Mouse (Mus musculus) limb, embryonic 13.5 days (tissue): ENCODE data around the gene Phlpp1. TPM values are rescaled to one million over a fixed set of nuclear protein-coding genes. Genes with fewer than 3 reads are reported as not detected.

Source experiments
- ATAC-seq: fragments of 200-750 bp; cut with Nextera tagmentation; 2 replicates; pipeline ENCODE4 v1.8.0; 2017; ENCODE audit warnings: low read depth, moderate number of reproducible peaks, moderate TSS enrichment; ENCODE audit not compliant: low FRiP score
- H3K27ac ChIP-seq: fragments of 300-500 bp; sonication (generic); 2 replicates; pipeline ENCODE4 v1.5.1; 2015; ENCODE audit warnings: inconsistent platforms, mild to moderate bottlenecking, moderate library complexity
- H3K27me3 ChIP-seq: fragments of 300-500 bp; sonication (generic); 2 replicates; pipeline ENCODE4 v1.6.1; 2015; ENCODE audit warnings: mild to moderate bottlenecking, inconsistent platforms
- H3K36me3 ChIP-seq: fragments of 300-500 bp; sonication (generic); 2 replicates; pipeline ENCODE4 v1.6.1; 2015; ENCODE audit warnings: inconsistent platforms, mild to moderate bottlenecking, moderate library complexity
- H3K4me1 ChIP-seq: fragments of 300-500 bp; sonication (generic); 2 replicates; pipeline ENCODE4 v1.6.1; 2015; ENCODE audit warnings: inconsistent platforms
- H3K4me2 ChIP-seq: fragments of 300-500 bp; sonication (generic); replicated peaks from 2 replicates; pipeline ENCODE4 v1.6.1; 2015; ENCODE audit warnings: inconsistent platforms, mild to moderate bottlenecking, moderate library complexity
- H3K4me3 ChIP-seq: fragments of 300-500 bp; sonication (generic); 2 replicates; pipeline ENCODE4 v1.5.1; 2015; ENCODE audit warnings: moderate library complexity, mild to moderate bottlenecking, inconsistent platforms
- H3K9ac ChIP-seq: fragments of 300-500 bp; sonication (generic); 2 replicates; pipeline ENCODE4 v1.6.1; 2015; ENCODE audit warnings: mild to moderate bottlenecking, inconsistent platforms
- H3K9me3 ChIP-seq: fragments of 300-500 bp; sonication (generic); 2 replicates; pipeline ENCODE4 v1.6.1; 2016; ENCODE audit warnings: inconsistent platforms
- WGBS: fragments of 180-500 bp; shearing (Covaris S2); methylation state at CpG from one replicate; pipeline ENCODE4 v1.1.7; 2015; 5-methylcytosine and 5-hydroxymethylcytosine counted together
- polyA plus RNA-seq: library from polyadenylated mRNA; unstranded; fragments of >200 nt; fragmentation: Nextera tagmentation; extraction: Ambion mirVana; gene quantifications from 2 replicates; pipeline ENCODE4 v1.2.1, GENCODE M21; 2015

Gene Phlpp1
- polyA plus RNA-seq, 1 experiment from 2014 or later, result 3.7 TPM

GRCm38 (mm10) chr1:106201929-106202328 lies 30.4 kb downstream of the Phlpp1 start:
- ATAC-seq, result no peak; the same call in 1 of the 2 replicates
- H3K4me3 ChIP-seq, result no peak overlapping the region
- no peak overlapping the region for H3K4me2 ChIP-seq
- peaks cover 30% of the 10 kb centered on the region for H3K4me1 ChIP-seq
- H3K9ac ChIP-seq, result no peak overlapping the region
- H3K36me3 ChIP-seq, result no peaks in the 10 kb centered on the region
- no peak overlapping the region for H3K27ac ChIP-seq
- H3K9me3 ChIP-seq, result no peaks in the 10 kb centered on the region
- no peaks in the 10 kb centered on the region for H3K27me3 ChIP-seq
- WGBS, result 69% methylated on average over 4 of the region's 4 CpGs

DNA sequence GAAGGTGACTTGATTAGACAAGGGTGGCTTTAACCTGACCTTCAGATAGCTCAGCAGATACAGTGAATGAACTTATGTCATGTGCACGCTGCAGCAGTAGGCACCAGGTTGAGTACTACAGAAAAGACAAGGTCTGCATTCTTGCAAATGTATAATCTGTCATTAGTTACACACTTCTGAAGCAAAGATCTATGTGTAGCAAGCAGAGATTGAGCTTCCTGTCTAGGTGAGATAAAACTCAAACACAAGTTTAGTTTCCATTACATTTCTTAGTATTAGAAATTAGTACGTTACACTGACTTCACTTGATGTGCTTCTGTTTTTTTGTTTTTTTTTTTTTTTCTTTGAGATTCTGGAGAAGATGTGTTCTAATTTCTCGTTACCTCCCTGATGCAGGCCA lies 32.4 kb downstream of the Phlpp1 start:
- Histone ChIP-seq H3K9me3 (no peaks in the 10 kb centered on the region), H3K27ac (no peak overlapping the region), H3K4me1 (peaks cover 33% of the 10 kb centered on the region), H3K4me2 (no peak overlapping the region), H3K27me3 (no peaks in the 10 kb centered on the region), H3K36me3 (no peaks in the 10 kb centered on the region), H3K4me3 (no peak overlapping the region), H3K9ac (no peak overlapping the region)
- ATAC-seq, result no peak
- 76% methylated on average over 3 of the region's 3 CpGs for WGBS

DNA sequence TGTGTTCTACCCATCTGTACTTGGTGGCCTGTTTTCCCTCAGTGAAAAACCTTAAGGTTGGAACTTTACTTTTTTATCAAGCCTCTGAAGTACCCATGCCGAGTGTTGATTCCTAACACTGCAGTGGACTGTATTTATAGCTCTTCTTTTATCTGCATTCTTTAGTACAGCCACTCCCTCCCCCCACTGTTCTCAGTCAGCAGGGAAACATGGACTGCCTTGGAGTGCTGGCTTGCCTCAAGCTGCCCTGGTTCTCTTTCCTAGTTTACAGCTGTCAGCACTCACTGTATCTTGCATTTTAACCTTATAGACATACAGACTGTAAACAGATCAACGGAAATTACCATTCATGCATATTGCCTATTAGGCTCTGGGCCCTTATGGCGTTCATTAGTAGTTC lies 32.8 kb downstream of the Phlpp1 start:
- H3K27me3 ChIP-seq, result no peaks in the 10 kb centered on the region
- no peak overlapping the region for H3K9ac ChIP-seq
- no peak overlapping the region for H3K4me2 ChIP-seq
- no peaks in the 10 kb centered on the region for H3K36me3 ChIP-seq
- no peaks in the 10 kb centered on the region for H3K9me3 ChIP-seq
- no peak overlapping the region for H3K4me3 ChIP-seq
- WGBS, result 32% methylated on average over 3 of the region's 3 CpGs
- peaks cover 29% of the 10 kb centered on the region for H3K4me1 ChIP-seq
- no peak overlapping the region for H3K27ac ChIP-seq
- no peak for ATAC-seq

- no peaks in the 10 kb centered on the region for H3K27me3 ChIP-seq
- 42% methylated on average over 5 of the region's 5 CpGs for WGBS
- no peak overlapping the region for H3K4me3 ChIP-seq
- peaks cover 14% of the 10 kb centered on the region for H3K4me1 ChIP-seq
- no peaks in the 10 kb centered on the region for H3K36me3 ChIP-seq
- H3K27ac ChIP-seq, result no peak overlapping the region
- no peak for ATAC-seq
- H3K9me3 ChIP-seq, result no peaks in the 10 kb centered on the region
- H3K9ac ChIP-seq, result no peak overlapping the region
- H3K4me2 ChIP-seq, result no peak overlapping the region
Observed at GRCm38 (mm10) chr1:106208581-106208980, 37.0 kb downstream of the Phlpp1 start.

- Histone ChIP-seq H3K4me2 (no peak overlapping the region), H3K27ac (no peak overlapping the region)
Observed at GRCm38 (mm10) chr1:106210461-106210860, 38.9 kb downstream of the Phlpp1 start.

DNA sequence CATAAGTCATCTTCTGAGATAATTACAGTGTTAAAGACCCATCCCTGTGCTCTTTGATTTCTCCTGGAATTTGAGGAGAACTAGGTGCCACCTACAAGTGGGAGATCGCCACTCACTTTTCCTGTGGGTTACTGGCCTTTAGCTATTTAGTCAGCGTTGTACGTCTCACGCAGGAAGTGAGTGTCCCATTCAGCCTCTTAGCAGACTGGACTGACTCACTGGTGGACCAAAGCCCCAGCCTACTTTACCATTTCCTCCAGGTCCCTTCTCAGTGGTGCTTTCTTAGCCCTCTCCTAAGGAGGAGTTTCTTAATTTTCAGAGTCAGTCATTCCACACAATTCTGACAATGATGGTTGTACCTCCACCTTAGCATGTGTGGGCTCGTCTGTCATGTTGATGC lies 39.6 kb downstream of the Phlpp1 start:
- Histone ChIP-seq H3K4me2 (no peak overlapping the region), H3K36me3 (no peaks in the 10 kb centered on the region), H3K4me1 (peaks cover 8% of the 10 kb centered on the region; the same call in 1 of the 2 replicates), H3K9ac (no peak overlapping the region), H3K27ac (no peak overlapping the region), H3K4me3 (no peak overlapping the region), H3K27me3 (no peaks in the 10 kb centered on the region), H3K9me3 (no peaks in the 10 kb centered on the region)
- WGBS, result 77% methylated on average over 5 of the region's 5 CpGs
- ATAC-seq, result no peak

More at GRCm38 (mm10) chr1:106210461-106210860, 38.9 kb downstream of the Phlpp1 start:
- H3K4me3 ChIP-seq, result no peak overlapping the region
- ATAC-seq, result no peak
- H3K4me1 ChIP-seq, result peaks cover 8% of the 10 kb centered on the region; the same call in 1 of the 2 replicates
- 41% methylated on average over 3 of the region's 3 CpGs for WGBS
- no peak overlapping the region for H3K9ac ChIP-seq
- no peaks in the 10 kb centered on the region for H3K27me3 ChIP-seq
- H3K9me3 ChIP-seq, result no peaks in the 10 kb centered on the region
- H3K36me3 ChIP-seq, result no peaks in the 10 kb centered on the region

GRCm38 (mm10) chr1:106220431-106220830 lies 48.9 kb downstream of the Phlpp1 start:
- 69% methylated on average over 6 of the region's 6 CpGs for WGBS
- no peak overlapping the region for H3K9ac ChIP-seq
- H3K4me3 ChIP-seq, result no peak overlapping the region
- peaks cover 4% of the 10 kb centered on the region for H3K36me3 ChIP-seq
- no peaks in the 10 kb centered on the region for H3K27me3 ChIP-seq
- no peak overlapping the region for H3K27ac ChIP-seq
- H3K4me1 ChIP-seq, result 0 out of 2 replicates have a peak, but pooled peaks cover 4% of the 10 kb centered on the region
- ATAC-seq, result no peak
- no peaks in the 10 kb centered on the region; the same call in 1 of the 2 replicates for H3K9me3 ChIP-seq
- no peak overlapping the region for H3K4me2 ChIP-seq

GRCm38 (mm10) chr1:106221371-106221770 lies 49.8 kb downstream of the Phlpp1 start:
- no peaks in the 10 kb centered on the region for H3K27me3 ChIP-seq
- H3K4me1 ChIP-seq, result 0 out of 2 replicates have a peak, but pooled peaks cover 4% of the 10 kb centered on the region
- no peak overlapping the region for H3K4me3 ChIP-seq
- no peak for ATAC-seq
- H3K9me3 ChIP-seq, result no peaks in the 10 kb centered on the region; the same call in 1 of the 2 replicates
- no peak overlapping the region for H3K4me2 ChIP-seq
- peaks cover 4% of the 10 kb centered on the region for H3K36me3 ChIP-seq
- WGBS, result 93% methylated on average over 1 of the region's 1 CpGs
- H3K27ac ChIP-seq, result no peak overlapping the region
- H3K9ac ChIP-seq, result no peak overlapping the region

DNA sequence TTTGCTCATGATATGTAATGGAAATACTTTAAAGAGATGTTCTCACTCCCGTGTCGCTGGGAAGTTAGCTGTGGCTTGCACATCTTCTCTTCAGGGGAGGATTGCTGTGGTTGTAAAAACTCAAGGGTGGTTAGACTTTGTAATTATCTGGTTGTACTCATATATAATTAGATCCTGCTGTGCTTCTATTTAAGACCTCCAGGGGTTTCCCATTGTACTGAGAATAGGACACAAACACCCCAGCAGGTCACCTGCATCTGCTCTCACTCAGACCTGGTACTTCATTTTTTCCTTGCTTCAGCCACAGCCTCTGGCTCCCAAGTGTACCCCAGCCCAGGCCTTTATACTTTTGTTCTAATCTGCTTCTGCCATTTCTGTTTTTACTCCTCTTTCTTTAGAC lies 50.4 kb downstream of the Phlpp1 start:
- Histone ChIP-seq H3K9ac (no peak overlapping the region), H3K4me3 (no peak overlapping the region), H3K4me2 (no peak overlapping the region), H3K27ac (no peak overlapping the region), H3K27me3 (no peaks in the 10 kb centered on the region), H3K9me3 (no peaks in the 10 kb centered on the region; the same call in 1 of the 2 replicates), H3K4me1 (0 out of 2 replicates have a peak, but pooled peaks cover 4% of the 10 kb centered on the region), H3K36me3 (peaks cover 4% of the 10 kb centered on the region)
- no peak for ATAC-seq
- WGBS, result 22% methylated on average over 2 of the region's 2 CpGs

- Histone ChIP-seq H3K36me3 (peaks cover 4% of the 10 kb centered on the region), H3K4me2 (no peak overlapping the region)
- 85% methylated on average over 7 of the region's 7 CpGs for WGBS
Observed at GRCm38 (mm10) chr1:106226613-106227012, 55.1 kb downstream of the Phlpp1 start.

DNA sequence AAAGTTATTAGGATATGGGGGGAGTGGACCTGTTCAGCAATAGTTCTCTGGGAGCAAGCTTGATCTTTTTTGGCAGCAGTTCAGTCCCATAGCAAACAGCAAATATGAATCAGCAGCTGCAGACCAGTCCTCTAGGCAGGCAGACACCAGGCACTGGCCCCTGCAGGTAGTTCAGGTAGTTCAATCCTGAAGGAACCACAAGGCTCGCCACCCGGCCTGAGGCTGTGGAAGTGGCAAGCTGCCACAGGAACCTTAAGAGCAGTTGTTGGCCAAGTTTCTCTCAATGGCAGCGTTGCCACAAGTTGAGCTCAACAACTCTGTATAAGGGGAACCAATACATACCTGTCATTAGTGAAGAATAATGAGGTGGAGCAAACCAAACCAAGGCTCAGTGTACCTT lies 58.8 kb downstream of the Phlpp1 start:
- Histone ChIP-seq H3K4me2 (no peak overlapping the region), H3K27me3 (no peaks in the 10 kb centered on the region), H3K4me1 (peaks cover 6% of the 10 kb centered on the region), H3K9me3 (no peaks in the 10 kb centered on the region), H3K9ac (no peak overlapping the region), H3K4me3 (no peak overlapping the region), H3K36me3 (no peaks in the 10 kb centered on the region), H3K27ac (no peak overlapping the region)
- no peak for ATAC-seq
- WGBS, result 74% methylated on average over 3 of the region's 3 CpGs

More at GRCm38 (mm10) chr1:106226613-106227012, 55.1 kb downstream of the Phlpp1 start:
- Histone ChIP-seq H3K27ac (no peak overlapping the region), H3K9ac (no peak overlapping the region), H3K4me3 (no peak overlapping the region), H3K9me3 (no peaks in the 10 kb centered on the region; the same call in 1 of the 2 replicates), H3K27me3 (no peaks in the 10 kb centered on the region), H3K4me1 (peaks cover 6% of the 10 kb centered on the region)
- ATAC-seq, result no peak

GRCm38 (mm10) chr1:106231345-106231744 lies 59.8 kb downstream of the Phlpp1 start:
- no peak for ATAC-seq
- 85% methylated on average over 5 of the region's 5 CpGs for WGBS
- Histone ChIP-seq H3K27me3 (no peaks in the 10 kb centered on the region), H3K4me1 (peaks cover 6% of the 10 kb centered on the region), H3K9me3 (no peaks in the 10 kb centered on the region), H3K9ac (no peak overlapping the region), H3K36me3 (no peaks in the 10 kb centered on the region), H3K4me3 (no peak overlapping the region), H3K4me2 (no peak overlapping the region), H3K27ac (no peak overlapping the region)

GRCm38 (mm10) chr1:106231805-106232459 lies 60.4 kb downstream of the Phlpp1 start:
- H3K4me3 ChIP-seq, result no peak overlapping the region
- 89% methylated on average over 3 of the region's 3 CpGs for WGBS
- H3K9me3 ChIP-seq, result no peaks in the 10 kb centered on the region
- H3K4me2 ChIP-seq, result no peak overlapping the region
- no peak for ATAC-seq
- no peak overlapping the region for H3K9ac ChIP-seq
- H3K36me3 ChIP-seq, result no peaks in the 10 kb centered on the region
- H3K27me3 ChIP-seq, result no peaks in the 10 kb centered on the region
- peaks cover 6% of the 10 kb centered on the region for H3K4me1 ChIP-seq
- H3K27ac ChIP-seq, result no peak overlapping the region
